21 mouse cellular contexts compared by ENCODE assay signal in genomic region chr8:95424682-95425081, GRCm38 (mm10). TPM values are rescaled to one million over a fixed set of nuclear protein-coding genes. Genes with fewer than 3 reads are reported as not detected.
A peak's percentile ranks its signal among the peaks of the same experiment; 100 is the strongest.
DNase-seq lines count a peak whose midpoint lies in the region; ATAC-seq and TF ChIP-seq lines count a peak whose summit lies in the region.
"Had no signal": no experiment of that assay in that cellular context is flagged by ENCODE, and none has a peak within 500 bp of the region (broad histone marks: within the 10 kb centered on the region; RNA-seq: fewer than 3 reads in every experiment).

No protein-coding gene starts in this region.

- TF ChIP-seq CTCF in lung, postnatal 0 days (IDR thresholded peaks at IDR 0.05): no peak
- no peak for TF ChIP-seq CTCF in liver, embryonic 14.5 days (IDR thresholded peaks at IDR 0.05; ENCODE audit: low read depth)

- ATAC-seq in heart, embryonic 12.5 days (ENCODE audit: insufficient number of reproducible peaks, low FRiP score): no peak
- ATAC-seq in lung, postnatal 0 days: peak; percentile 18
- peak; percentile 64 for ATAC-seq in liver, embryonic 14.5 days (ENCODE audit: insufficient read depth)
- ATAC-seq in stomach, embryonic 16.5 days (ENCODE audit: insufficient read depth, low FRiP score): no peak
- no peak for ATAC-seq in megakaryocyte-erythroid progenitor cell, adult 5-6 weeks (replicated peaks; ENCODE audit: low FRiP score, low TSS enrichment, poor library complexity, severe bottlenecking)
- ATAC-seq: forebrain, embryonic 15.5 days; midbrain, embryonic 13.5 days had no signal

- H3K9me3 ChIP-seq in heart, embryonic 12.5 days (replicated peaks): no peaks in the 10 kb centered on the region
- no peaks in the 10 kb centered on the region for H3K9me3 ChIP-seq in lung, postnatal 0 days (ENCODE audit: low read length)
- H3K9me3 ChIP-seq in liver, embryonic 14.5 days (ENCODE audit: control insufficient read depth, low read length): no peaks in the 10 kb centered on the region
- no peaks in the 10 kb centered on the region for H3K9me3 ChIP-seq in stomach, embryonic 16.5 days (replicated peaks; ENCODE audit: control insufficient read depth, low read length)
- H3K9me3 ChIP-seq: forebrain, embryonic 15.5 days; G1E; hindbrain, embryonic 15.5 days; midbrain, embryonic 13.5 days had no signal

- H3K9ac ChIP-seq in heart, embryonic 12.5 days: no peak overlapping the region
- no peak overlapping the region for H3K9ac ChIP-seq in lung, postnatal 0 days (replicated peaks; ENCODE audit: low read depth)
- H3K9ac ChIP-seq in liver, embryonic 14.5 days (replicated peaks): no peak overlapping the region
- H3K9ac ChIP-seq in stomach, embryonic 16.5 days (ENCODE audit: low read length): no peak overlapping the region
- H3K9ac ChIP-seq: forebrain, embryonic 15.5 days; hindbrain, embryonic 15.5 days; midbrain, embryonic 13.5 days had no signal

- H3K4me2 ChIP-seq in heart, embryonic 12.5 days: no peak overlapping the region
- H3K4me2 ChIP-seq in lung, postnatal 0 days (replicated peaks; ENCODE audit: low read depth, low read length): no peak overlapping the region
- H3K4me2 ChIP-seq in liver, embryonic 14.5 days (ENCODE audit: low read depth): no peak overlapping the region
- H3K4me2 ChIP-seq in stomach, embryonic 16.5 days (ENCODE audit: low read depth, low read length): no peak overlapping the region
- H3K4me2 ChIP-seq: forebrain, embryonic 15.5 days; hindbrain, embryonic 15.5 days; midbrain, embryonic 13.5 days had no signal

- peak overlapping the region; percentile 73; the same call in 1 of the 2 replicates for H3K27ac ChIP-seq in heart, embryonic 12.5 days (ENCODE audit: poor library complexity, severe bottlenecking)
- H3K27ac ChIP-seq in lung, postnatal 0 days (ENCODE audit: low read length): no peak overlapping the region
- H3K27ac ChIP-seq in liver, embryonic 14.5 days: no peak overlapping the region
- H3K27ac ChIP-seq in stomach, embryonic 16.5 days (ENCODE audit: low read length): peak overlapping the region; percentile 62
- H3K27ac ChIP-seq: forebrain, embryonic 15.5 days; hindbrain, embryonic 15.5 days; midbrain, embryonic 13.5 days had no signal

- intact Hi-C loops in heart, postnatal 36 days (cut with DNase I): no loop called here

- WGBS in heart, embryonic 12.5 days: 81% methylated on average over 7 of the region's 7 CpGs
- WGBS in lung, postnatal 0 days: 70% methylated on average over 7 of the region's 7 CpGs
- WGBS in liver, embryonic 14.5 days (ENCODE audit: insufficient replicate concordance): 71% methylated on average over 7 of the region's 7 CpGs
- WGBS in stomach, embryonic 16.5 days: 58% methylated on average over 7 of the region's 7 CpGs

- peaks cover 49% of the 10 kb centered on the region for H3K4me1 ChIP-seq in heart, embryonic 12.5 days (replicated peaks)
- H3K4me1 ChIP-seq in lung, postnatal 0 days (ENCODE audit: insufficient read depth, low read depth, low read length): peaks cover 25% of the 10 kb centered on the region; the same call in 1 of the 2 replicates
- peaks cover 11 to 27% of the 10 kb centered on the region in 2 experiments for H3K4me1 ChIP-seq in liver, embryonic 14.5 days (replicated peaks; ENCODE audit: control insufficient read depth in 2 of 2, insufficient read depth in 2 of 2, low read length in 1 of 2)
- H3K4me1 ChIP-seq in stomach, embryonic 16.5 days (ENCODE audit: control insufficient read depth, insufficient read depth, low read length): peaks cover 36% of the 10 kb centered on the region

- H3K4me3 ChIP-seq in heart, embryonic 12.5 days: no peak overlapping the region
- no peak overlapping the region for H3K4me3 ChIP-seq in lung, postnatal 0 days (ENCODE audit: low read depth, low read length)
- no peak overlapping the region for H3K4me3 ChIP-seq in liver, embryonic 14.5 days (ENCODE audit: insufficient read depth in 1 of 2, low read depth in 2 of 2, low read length in 2 of 2)
- H3K4me3 ChIP-seq in stomach, embryonic 16.5 days (replicated peaks; ENCODE audit: low read length): no peak overlapping the region
- H3K4me3 ChIP-seq: forebrain, embryonic 15.5 days; hindbrain, embryonic 15.5 days; midbrain, embryonic 13.5 days; myocyte had no signal

- peaks cover 45% of the 10 kb centered on the region for H3K36me3 ChIP-seq in heart, embryonic 12.5 days
- peaks cover 15% of the 10 kb centered on the region; the same call in 1 of the 2 replicates for H3K36me3 ChIP-seq in lung, postnatal 0 days (ENCODE audit: insufficient read depth, low read length)
- peaks cover 6% of the 10 kb centered on the region for H3K36me3 ChIP-seq in liver, embryonic 14.5 days (replicated peaks; ENCODE audit: control insufficient read depth, insufficient read depth, low read depth)
- peaks cover 18% of the 10 kb centered on the region for H3K36me3 ChIP-seq in stomach, embryonic 16.5 days (ENCODE audit: control insufficient read depth, insufficient read depth, low read length)

- no peak for DNase-seq in heart, postnatal 36 days
- peak; percentile 71 for DNase-seq in lung, postnatal 0 days (ENCODE audit: low spot score)
- DNase-seq in lung, postnatal 4 days: no peak
- DNase-seq in liver, embryonic 14.5 days (ENCODE audit: low read depth in 3 of 3, low spot score in 3 of 3): no peak
- no peak for DNase-seq in retina, embryonic 14.5 days (ENCODE audit: low spot score)
- DNase-seq: adrenal gland, postnatal 14 days; cerebellum, adult 9-11 months; gastrocnemius, postnatal 36 days; heart, postnatal 4 days; kidney, adult 11 months; layer of hippocampus, postnatal 36 days; spleen, adult 18-20 months; thymus, adult 2 months had no signal

- TF ChIP-seq EP300 in lung, postnatal 0 days (IDR thresholded peaks at IDR 0.05): no peak
- TF ChIP-seq EP300 in liver, embryonic 14.5 days (IDR thresholded peaks at IDR 0.05; ENCODE audit: low read depth): no peak

- H3K27me3 ChIP-seq in heart, embryonic 12.5 days (replicated peaks): no peaks in the 10 kb centered on the region
- H3K27me3 ChIP-seq in lung, postnatal 0 days (replicated peaks; ENCODE audit: insufficient read depth, low read length): no peaks in the 10 kb centered on the region
- H3K27me3 ChIP-seq in liver, embryonic 14.5 days (ENCODE audit: control insufficient read depth, insufficient read depth, low read length): no peaks in the 10 kb centered on the region
- no peaks in the 10 kb centered on the region for H3K27me3 ChIP-seq in stomach, embryonic 16.5 days (ENCODE audit: control insufficient read depth, insufficient read depth, low read length)
- H3K27me3 ChIP-seq: forebrain, embryonic 15.5 days; hindbrain, embryonic 15.5 days; midbrain, embryonic 13.5 days had no signal

RNA-seq across cellular contexts. Expression of gene Cfap20, which starts 10.0 kb away (rescaled TPM):
- 151 and 153 TPM in 2 replicates for polyA plus RNA-seq in heart, embryonic 12.5 days (2016; fragmentation: Nextera tagmentation; extraction: Ambion mirVana)
- total RNA-seq in heart, postnatal 36 days (2021): 10 to 100 TPM; 24.2 to 25.9 TPM
- polyA plus RNA-seq in lung, postnatal 0 days (2015; fragmentation: Nextera tagmentation; extraction: Ambion mirVana): 126 and 138 TPM in 2 replicates
- 22.0 and 30.1 TPM in 2 replicates for polyA plus RNA-seq in liver, embryonic 14.5 days (2012; rRNA removed)
- 34.8 and 35.7 TPM in 2 replicates for polyA plus RNA-seq in liver, embryonic 14.5 days (2014; fragmentation: Nextera tagmentation; extraction: Ambion mirVana)
- 123 and 134 TPM in 2 replicates for polyA plus RNA-seq in stomach, embryonic 16.5 days (2015; fragmentation: Nextera tagmentation; extraction: Ambion mirVana)
- 53.9 and 69.9 TPM in 2 replicates for total RNA-seq in megakaryocyte-erythroid progenitor cell, adult 5-6 weeks (2014; fragmentation: Nextera tagmentation)
- total RNA-seq in megakaryocyte-erythroid progenitor cell, adult 5-6 weeks (2017): 64.6 and 71.3 TPM in 2 replicates

Comparison
In these comparisons a context has a peak if more than half of its experiments do, and no peak if none do; other contexts are left out.
1. ATAC-seq: peak in lung, postnatal 0 days (single experiment) and liver, embryonic 14.5 days (single experiment); none in heart, embryonic 12.5 days (single experiment), stomach, embryonic 16.5 days (single experiment) and megakaryocyte-erythroid progenitor cell, adult 5-6 weeks (single experiment).
2. H3K27ac ChIP-seq: peak in heart, embryonic 12.5 days (single experiment) and stomach, embryonic 16.5 days (single experiment); none in lung, postnatal 0 days (single experiment) and liver, embryonic 14.5 days (single experiment).